Mouse (Mus musculus) naive thymus-derived CD4-positive, alpha-beta T cell, adult 2 months (primary cell): ENCODE measurements around the gene Cpsf6.

Experiments
- DNase-seq: peaks from one replicate; pipeline ENCODE4 v3.0.0-alpha.2; 2011; ENCODE audit warnings: low read depth

Gene Cpsf6

GRCm38 (mm10) chr10:117385431-117385830, 5.6 kb upstream of the Cpsf6 start:
- no peak for DNase-seq

- no peak for DNase-seq
Observed at GRCm38 (mm10) chr10:117385086-117385430, 5.2 kb upstream of the Cpsf6 start.

- no peak for DNase-seq
Observed at GRCm38 (mm10) chr10:117384386-117385085, 4.7 kb upstream of the Cpsf6 start.

GRCm38 (mm10) chr10:117383941-117384340, 4.1 kb upstream of the Cpsf6 start:
- DNase-seq = no peak

- no peak for DNase-seq
Observed at GRCm38 (mm10) chr10:117382996-117383550, 3.3 kb upstream of the Cpsf6 start.

- no peak for DNase-seq
Observed at GRCm38 (mm10) chr10:117382146-117382545, 2.3 kb upstream of the Cpsf6 start.

- no peak for DNase-seq
Observed at GRCm38 (mm10) chr10:117380721-117381570, 1.1 kb upstream of the Cpsf6 start.

GRCm38 (mm10) chr10:117379441-117379840, 374 bp downstream of the Cpsf6 start:
- DNase-seq = no peak

- no peak for DNase-seq
Observed at GRCm38 (mm10) chr10:117378642-117379041, 1.2 kb downstream of the Cpsf6 start.

GRCm38 (mm10) chr10:117378291-117378555, 1.6 kb downstream of the Cpsf6 start:
- DNase-seq = no peak

GRCm38 (mm10) chr10:117377431-117378290, 2.2 kb downstream of the Cpsf6 start:
- peak; percentile 52 for DNase-seq

- peak; percentile 96 for DNase-seq
Observed at GRCm38 (mm10) chr10:117376580-117377189, 3.1 kb downstream of the Cpsf6 start.

GRCm38 (mm10) chr10:117375841-117376579, 3.8 kb downstream of the Cpsf6 start:
- peak; percentile 64 for DNase-seq

- peak; percentile 31 for DNase-seq
Observed at GRCm38 (mm10) chr10:117375163-117375562, 4.7 kb downstream of the Cpsf6 start.

GRCm38 (mm10) chr10:117363106-117363505, 16.7 kb downstream of the Cpsf6 start:
- peak; percentile 86 for DNase-seq

GRCm38 (mm10) chr10:117358891-117359290, 20.9 kb downstream of the Cpsf6 start:
- no peak for DNase-seq

GRCm38 (mm10) chr10:117343000-117343399, 36.8 kb downstream of the Cpsf6 start:
- no peak for DNase-seq

- DNase-seq = no peak
Observed at GRCm38 (mm10) chr10:117342406-117342805, 37.4 kb downstream of the Cpsf6 start.

GRCm38 (mm10) chr10:117341029-117341428, 38.8 kb downstream of the Cpsf6 start:
- DNase-seq = no peak

GRCm38 (mm10) chr10:117339241-117339640, 40.6 kb downstream of the Cpsf6 start:
- no peak for DNase-seq

GRCm38 (mm10) chr10:117337946-117338345, 41.9 kb downstream of the Cpsf6 start:
- peak; percentile 42 for DNase-seq
